Mouse (Mus musculus): ENCODE data around the gene Dab1.

Dab1 gene

GRCm38 (mm10) chr4:104509230-104509985 lies 890.2 kb downstream of the Dab1 start:
- DNase-seq (ENCODE audit: low read depth, low spot score), result no peak

- DNase-seq (ENCODE audit: low read depth, low spot score), result no peak
Observed at GRCm38 (mm10) chr4:104511855-104512254, 892.7 kb downstream of the Dab1 start.

GRCm38 (mm10) chr4:104512513-104512912 lies 893.4 kb downstream of the Dab1 start:
- DNase-seq (ENCODE audit: low read depth, low spot score), result no peak

DNA sequence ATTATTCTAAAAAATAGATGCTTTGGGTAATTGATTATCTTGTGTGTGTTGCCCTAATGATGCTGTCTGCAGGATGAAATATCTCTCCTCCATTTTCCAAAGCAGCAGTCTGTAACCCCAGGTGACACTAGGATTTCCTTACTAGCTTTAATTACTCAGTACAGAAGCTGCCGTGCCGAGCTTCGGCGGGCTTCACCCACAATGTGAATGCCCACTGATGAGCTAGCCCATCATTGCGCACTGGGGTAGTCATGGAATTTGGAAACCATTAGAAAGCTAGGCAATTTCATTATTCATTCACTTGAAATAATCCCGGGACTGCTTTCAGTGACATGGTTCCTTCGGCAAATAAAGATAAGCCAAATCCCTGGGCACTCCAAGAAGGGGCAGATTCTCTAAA lies 894.5 kb downstream of the Dab1 start:
- no peak for DNase-seq (ENCODE audit: low read depth, low spot score)

GRCm38 (mm10) chr4:104514568-104515000 lies 895.4 kb downstream of the Dab1 start:
- peak; percentile 66 for DNase-seq (ENCODE audit: low read depth, low spot score)

DNA sequence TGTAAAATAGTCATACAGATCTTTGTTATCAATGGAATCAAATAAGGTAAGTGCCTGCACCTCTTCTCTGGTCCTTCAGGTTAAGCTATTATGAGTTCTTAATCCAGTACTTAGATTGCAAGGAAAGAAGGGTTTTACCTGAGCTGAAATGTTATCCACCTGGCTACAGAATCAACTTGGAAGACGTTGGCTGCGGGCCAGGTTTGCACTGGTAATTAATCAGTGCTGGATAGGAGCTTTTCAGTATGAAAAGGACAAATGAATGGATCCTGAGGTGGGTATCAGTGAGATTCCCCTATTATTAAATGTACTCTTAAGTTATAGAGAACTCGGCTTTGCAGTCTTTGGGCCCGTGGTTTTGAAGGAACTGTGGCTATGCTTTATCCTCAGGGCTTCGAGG lies 896.5 kb downstream of the Dab1 start:
- DNase-seq (ENCODE audit: low read depth, low spot score), result no peak

GRCm38 (mm10) chr4:104522324-104522723 lies 903.2 kb downstream of the Dab1 start:
- no peak for DNase-seq (ENCODE audit: low read depth, low spot score)

DNA sequence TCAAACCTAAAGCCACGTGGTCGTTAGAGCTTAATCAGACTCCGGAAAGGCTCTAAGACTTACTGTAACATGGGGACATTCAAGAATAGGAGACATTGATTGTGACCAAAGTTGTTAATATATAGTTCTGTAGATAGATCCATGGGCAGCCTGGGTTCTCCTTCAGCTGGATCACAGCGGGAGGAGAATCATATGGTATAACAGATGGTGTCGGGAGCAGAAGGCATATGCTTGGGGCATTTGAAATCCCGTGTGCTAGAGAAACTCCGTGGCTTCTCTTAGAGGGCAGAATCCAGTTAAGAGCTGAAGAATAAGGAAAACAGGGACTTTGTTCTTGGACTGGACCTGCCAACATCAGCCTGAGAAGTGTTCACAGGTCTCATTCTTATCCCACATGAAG lies 904.6 kb downstream of the Dab1 start:
- no peak for DNase-seq (ENCODE audit: low read depth, low spot score)

- no peak for DNase-seq (ENCODE audit: low read depth, low spot score)
Observed at GRCm38 (mm10) chr4:104529905-104530646, 910.9 kb downstream of the Dab1 start.

GRCm38 (mm10) chr4:104532846-104533245 lies 913.7 kb downstream of the Dab1 start:
- no peak for DNase-seq (ENCODE audit: low read depth, low spot score)

DNA sequence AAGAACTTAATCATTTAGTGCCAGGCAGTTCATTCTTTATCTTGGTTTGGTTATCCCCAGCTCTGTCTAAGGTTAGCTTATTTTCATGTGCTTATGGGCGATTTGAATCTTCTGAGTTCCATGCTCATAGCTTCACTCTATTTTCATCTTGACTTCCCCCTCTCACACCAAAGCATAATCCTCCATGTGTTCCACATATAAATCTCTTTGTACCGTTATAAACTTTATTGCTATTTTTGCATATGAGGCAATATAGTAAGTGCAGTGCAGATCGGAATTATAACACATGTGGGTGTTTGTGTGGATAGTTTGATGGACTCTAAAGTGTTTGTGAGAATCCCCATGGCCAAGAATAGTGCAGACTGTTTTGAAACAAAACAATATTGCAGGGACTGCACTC lies 919.3 kb downstream of the Dab1 start:
- no peak for DNase-seq (ENCODE audit: low read depth, low spot score)

DNA sequence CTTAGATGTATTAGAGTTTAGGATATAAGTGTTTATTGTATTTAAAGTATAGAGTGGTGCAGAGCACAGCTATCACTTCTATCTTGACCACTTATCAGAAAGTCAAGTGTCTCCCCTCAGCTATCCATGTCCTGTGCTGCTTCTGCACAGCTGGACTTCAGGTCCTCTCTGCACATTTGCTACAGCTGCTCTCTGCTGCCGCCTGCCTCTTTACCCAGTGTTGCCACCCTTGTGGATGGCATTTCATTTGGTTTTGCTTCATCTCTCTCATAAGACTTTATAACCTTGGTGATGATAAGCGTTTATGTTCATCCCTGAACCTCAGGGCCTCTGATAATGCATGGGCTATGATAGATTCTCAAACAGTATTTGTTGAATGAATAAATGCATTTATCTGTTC lies 919.9 kb downstream of the Dab1 start:
- DNase-seq (ENCODE audit: low read depth, low spot score), result no peak

- DNase-seq (ENCODE audit: low read depth, low spot score), result no peak
Observed at GRCm38 (mm10) chr4:104547091-104547490, 927.9 kb downstream of the Dab1 start.

GRCm38 (mm10) chr4:104548287-104548686 lies 929.1 kb downstream of the Dab1 start:
- no peak for DNase-seq (ENCODE audit: low read depth, low spot score)

DNA sequence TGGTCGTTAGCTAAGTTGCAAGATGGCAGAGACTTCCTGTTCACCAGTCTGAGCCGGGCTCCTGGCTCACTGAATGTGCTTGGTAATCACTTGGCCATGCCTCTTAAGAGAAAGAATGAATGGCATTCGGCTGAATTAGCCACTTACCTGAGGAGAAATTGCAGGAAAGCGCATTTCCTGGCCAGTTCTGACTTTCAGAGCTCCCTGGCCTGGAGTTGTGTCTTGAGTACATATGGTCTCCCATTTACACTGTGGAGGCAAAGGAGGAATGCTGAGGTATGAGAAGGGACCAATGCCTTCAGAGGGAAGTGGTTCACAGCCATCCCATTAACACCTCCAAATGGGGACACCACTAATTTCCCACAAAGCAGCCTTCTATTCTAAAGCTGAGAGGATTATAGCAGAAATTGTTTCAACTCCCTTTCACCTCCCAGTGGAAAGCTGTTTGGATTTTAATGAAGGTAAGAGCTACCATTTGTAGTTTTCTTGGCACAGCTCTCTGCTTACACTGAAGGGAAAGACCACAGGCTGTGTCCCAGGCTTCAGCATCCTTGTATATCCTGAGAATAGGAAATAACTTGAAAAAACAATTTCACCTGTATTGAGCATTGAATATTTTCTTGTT lies 931.5 kb downstream of the Dab1 start:
- DNase-seq (ENCODE audit: low read depth, low spot score), result no peak

DNA sequence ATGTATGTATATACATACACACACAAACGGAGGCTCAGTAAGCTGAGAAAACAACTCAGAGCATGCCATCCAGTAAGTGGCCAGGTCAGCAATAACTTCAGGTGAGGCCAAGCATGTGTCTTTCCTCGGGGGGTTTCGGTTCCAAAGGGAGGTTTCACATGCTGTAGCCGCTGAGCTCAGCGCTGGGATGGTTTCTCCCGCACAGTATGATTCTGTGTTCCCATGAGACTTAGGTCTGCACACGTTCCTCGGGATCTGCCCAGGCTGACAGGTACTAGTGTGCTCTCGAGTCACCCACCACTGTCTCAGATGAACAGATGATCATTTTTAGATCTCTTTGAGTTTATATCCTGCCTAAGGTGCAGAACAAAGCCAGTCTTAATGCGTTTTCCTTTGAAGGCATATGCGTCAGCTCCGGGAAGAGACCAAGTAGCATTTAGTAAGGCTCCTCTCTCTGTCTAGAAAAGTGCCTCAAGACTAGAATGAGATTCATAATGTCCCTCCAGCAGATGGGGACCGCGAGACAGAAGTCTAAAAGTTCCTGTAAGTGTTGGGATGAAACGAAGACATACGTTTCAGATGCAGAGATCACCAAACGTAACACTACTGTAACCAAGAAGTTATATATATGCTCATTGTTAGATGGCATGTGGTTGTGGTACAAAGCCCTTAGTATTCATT lies 932.4 kb downstream of the Dab1 start:
- no peak for DNase-seq (ENCODE audit: low read depth, low spot score)

DNA sequence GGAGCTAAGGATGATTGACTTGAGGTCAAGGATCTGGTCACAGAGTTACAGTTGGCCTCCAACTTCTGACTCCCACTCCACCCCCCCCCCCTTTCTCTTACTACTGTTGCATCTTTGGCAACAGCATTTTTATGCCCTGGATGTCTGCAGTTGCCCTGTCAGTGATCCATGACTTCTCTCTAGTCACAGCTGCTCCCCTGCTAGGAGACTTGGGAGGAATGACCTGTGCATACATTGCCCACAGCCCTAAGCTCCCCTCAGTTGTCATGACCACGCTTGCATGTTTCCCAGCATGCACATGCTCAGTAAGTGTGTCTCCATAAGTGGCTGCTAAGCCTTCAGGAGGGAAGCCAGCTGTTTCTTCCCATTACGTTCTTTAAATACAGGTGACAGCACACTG lies 936.2 kb downstream of the Dab1 start:
- no peak for DNase-seq (ENCODE audit: low read depth, low spot score)

GRCm38 (mm10) chr4:104563512-104563911 lies 944.4 kb downstream of the Dab1 start:
- DNase-seq (ENCODE audit: low read depth, low spot score), result no peak

DNA sequence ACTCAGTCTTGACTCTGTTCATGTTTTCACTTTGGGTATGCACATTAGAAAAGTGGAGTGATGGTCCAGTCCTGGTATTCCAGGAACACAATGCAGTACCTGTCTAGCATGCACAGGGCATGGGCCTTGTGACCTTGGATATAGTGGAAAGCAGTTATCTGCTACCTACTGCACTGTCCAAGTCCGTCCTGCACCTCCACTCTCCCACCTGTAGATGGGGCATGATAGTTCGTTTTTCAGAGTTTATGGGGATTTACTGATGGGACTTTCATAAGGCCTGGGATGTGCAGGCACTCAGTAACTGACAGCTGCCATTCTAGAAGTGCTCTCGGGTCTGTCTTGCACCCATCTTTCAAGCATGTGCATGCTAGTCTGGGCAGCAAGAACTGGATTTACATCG lies 951.4 kb downstream of the Dab1 start:
- DNase-seq (ENCODE audit: low read depth, low spot score), result no peak

DNA sequence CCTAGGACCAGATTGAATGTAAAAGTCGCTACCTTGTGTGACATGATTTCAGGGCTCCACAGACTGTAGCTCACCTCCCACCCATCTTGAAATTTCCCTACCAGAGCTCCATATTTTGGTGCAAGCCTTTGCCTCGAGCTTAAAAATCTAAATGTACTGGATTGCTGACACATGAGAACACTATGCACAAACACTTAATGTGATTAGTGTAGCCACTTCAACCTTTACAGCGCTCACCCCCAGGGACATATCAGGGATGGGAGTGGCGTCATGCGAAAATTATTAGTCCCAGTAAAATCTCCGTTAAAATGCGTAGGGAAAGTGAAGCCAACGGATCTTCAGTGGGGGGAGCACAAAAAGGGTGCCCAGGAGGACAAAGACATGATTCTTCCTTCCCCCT lies 953.3 kb downstream of the Dab1 start:
- DNase-seq (ENCODE audit: low read depth, low spot score), result no peak

DNA sequence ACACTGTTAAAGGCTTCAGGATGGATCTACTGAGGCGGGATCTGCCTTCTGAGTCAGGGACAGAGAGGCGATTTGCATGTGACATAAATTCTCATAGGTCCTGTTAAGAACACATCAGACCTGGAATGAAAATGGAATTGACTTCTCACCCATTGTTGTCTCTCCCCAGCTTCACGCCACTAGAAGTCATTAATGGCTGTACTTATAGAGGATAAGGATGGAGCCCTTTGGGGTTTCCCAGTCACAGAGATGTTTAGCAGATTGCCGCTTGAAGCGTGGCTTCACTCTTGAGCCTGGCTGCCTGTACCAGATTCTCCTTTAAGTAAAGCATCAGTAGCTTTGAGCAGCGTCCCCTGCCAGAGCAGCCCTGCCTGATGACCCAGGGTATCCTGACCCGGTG lies 954.3 kb downstream of the Dab1 start:
- no peak for DNase-seq (ENCODE audit: low read depth, low spot score)

DNA sequence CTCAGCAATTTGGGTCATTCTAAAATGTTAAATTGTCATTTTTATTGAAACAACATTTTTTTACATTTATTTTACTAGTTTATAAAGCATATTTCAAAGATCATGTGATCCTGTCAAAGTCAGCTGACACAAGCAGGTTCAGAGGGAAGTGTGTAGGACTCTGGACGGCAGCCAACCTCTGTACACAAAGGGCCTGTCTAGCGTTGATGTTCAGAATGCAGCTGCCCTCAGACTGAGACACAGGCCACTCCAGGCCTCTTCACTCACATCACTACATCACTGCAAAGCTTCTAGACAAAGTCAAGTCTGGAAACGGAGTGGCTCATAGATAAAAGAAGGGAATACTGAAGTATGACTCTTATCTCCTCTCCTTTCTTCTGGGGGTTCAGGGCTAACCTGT lies 959.2 kb downstream of the Dab1 start:
- no peak for DNase-seq (ENCODE audit: low read depth, low spot score)
